Mouse (Mus musculus): ENCODE measurements around the gene Commd9. TPM values are rescaled to one million over a fixed set of nuclear protein-coding genes. Genes with fewer than 3 reads are reported as not detected.
A peak's percentile ranks its signal among the peaks of the same experiment; 100 is the strongest.

Gene Commd9
- polyA plus RNA-seq, 1 experiment: 116 TPM

- TF ChIP-seq CTCF (IDR thresholded peaks at IDR 0.05; ENCODE audit: borderline replicate concordance, insufficient read depth, low read depth, low read length): no peak
- no peak for TF ChIP-seq POLR2A (IDR thresholded peaks at IDR 0.05; ENCODE audit: borderline replicate concordance, insufficient read depth, low read length)
- Histone ChIP-seq H3K27me3 (ENCODE audit: control insufficient read depth, insufficient read depth, low read length) (no peaks in the 10 kb centered on the region), H3K27ac (ENCODE audit: insufficient read depth, low read length) (no peak overlapping the region), H3K4me1 (ENCODE audit: control insufficient read depth, insufficient read depth, low read length) (peaks cover under 1% of the 10 kb centered on the region; the same call in 1 of the 2 replicates), H3K4me3 (replicated peaks; ENCODE audit: insufficient read depth, low read depth, low read length) (no peak overlapping the region)
- no peak for DNase-seq
- WGBS: 78% methylated on average over 10 of the region's 10 CpGs
These were observed 10.6 kb downstream of the Commd9 start for GRCm38 (mm10) chr2:101896425-101897204.

GRCm38 (mm10) chr2:101902196-101902595 is 16.1 kb downstream of the Commd9 start:
- TF ChIP-seq CTCF (IDR thresholded peaks at IDR 0.05; ENCODE audit: borderline replicate concordance, insufficient read depth, low read depth, low read length): no peak
- no peak for TF ChIP-seq POLR2A (IDR thresholded peaks at IDR 0.05; ENCODE audit: borderline replicate concordance, insufficient read depth, low read length)
- WGBS: 43% methylated on average over 4 of the region's 4 CpGs
- H3K27ac ChIP-seq (ENCODE audit: insufficient read depth, low read length): no peak overlapping the region

DNA sequence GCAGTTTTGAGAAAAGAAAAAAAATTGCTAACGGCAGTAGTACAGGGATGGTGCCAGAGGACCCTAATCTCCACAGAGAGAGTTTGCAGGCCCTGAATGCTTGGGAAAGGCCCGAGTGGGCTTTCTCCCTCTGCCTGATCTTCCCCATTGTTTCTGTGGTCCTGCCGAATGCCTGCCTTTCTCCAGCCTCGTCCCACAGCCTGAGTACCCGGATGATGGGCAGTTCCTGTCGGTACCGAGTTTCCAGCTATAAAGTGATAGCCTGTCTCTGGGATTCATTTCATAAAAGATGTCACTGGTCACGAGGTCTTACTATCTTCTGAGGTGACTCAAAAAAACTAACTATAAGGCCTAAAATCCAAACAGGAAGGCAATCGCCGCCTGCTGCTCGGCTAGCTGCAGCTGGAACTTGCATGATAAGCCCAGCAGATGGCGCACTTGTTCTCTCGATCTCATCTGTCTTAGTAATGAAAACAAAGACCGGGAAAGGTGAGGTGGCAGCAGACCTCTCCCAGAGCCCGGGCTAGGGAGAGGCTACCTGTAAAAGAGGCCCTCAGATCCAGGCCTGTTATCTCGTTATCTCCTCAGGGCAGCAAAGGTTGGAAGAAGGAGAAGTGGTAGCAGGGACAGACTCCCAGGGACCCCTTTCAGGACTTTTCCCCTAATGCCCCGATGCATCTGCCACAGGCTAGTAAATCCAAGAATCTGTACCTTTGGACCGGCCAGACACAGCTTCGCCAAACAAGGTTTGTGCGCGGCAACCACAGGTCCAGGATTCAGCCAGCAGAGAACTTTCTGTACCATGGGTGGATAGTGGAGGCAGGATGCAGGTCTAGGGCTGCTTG is 19.7 kb downstream of the Commd9 start:
- TF ChIP-seq CTCF (IDR thresholded peaks at IDR 0.05; ENCODE audit: borderline replicate concordance, insufficient read depth, low read depth, low read length) (peak; percentile 91), POLR2A (IDR thresholded peaks at IDR 0.05; ENCODE audit: borderline replicate concordance, insufficient read depth, low read length) (peak; percentile 21; the same call in 1 of the 2 replicates)
- H3K27ac ChIP-seq (ENCODE audit: insufficient read depth, low read length): peak overlapping the region; percentile 81
- no peaks in the 10 kb centered on the region for H3K27me3 ChIP-seq (ENCODE audit: control insufficient read depth, insufficient read depth, low read length)
- H3K4me1 ChIP-seq (ENCODE audit: control insufficient read depth, insufficient read depth, low read length): peaks cover 49% of the 10 kb centered on the region
- 14% methylated on average over 21 of the region's 21 CpGs for WGBS
- DNase-seq: peak; percentile 87 to 92
- no peak overlapping the region for H3K4me3 ChIP-seq (replicated peaks; ENCODE audit: insufficient read depth, low read depth, low read length)

More at GRCm38 (mm10) chr2:101902196-101902595, 16.1 kb downstream of the Commd9 start:
- DNase-seq: peak; percentile 46 to 62
- peaks cover 17% of the 10 kb centered on the region for H3K4me1 ChIP-seq (ENCODE audit: control insufficient read depth, insufficient read depth, low read length)
- H3K27me3 ChIP-seq (ENCODE audit: control insufficient read depth, insufficient read depth, low read length): no peaks in the 10 kb centered on the region
- H3K4me3 ChIP-seq (replicated peaks; ENCODE audit: insufficient read depth, low read depth, low read length): no peak overlapping the region

GRCm38 (mm10) chr2:101906379-101906690 is 20.3 kb downstream of the Commd9 start:
- Histone ChIP-seq H3K4me1 (ENCODE audit: control insufficient read depth, insufficient read depth, low read length) (peaks cover 51% of the 10 kb centered on the region), H3K27ac (ENCODE audit: insufficient read depth, low read length) (peak overlapping the region; percentile 81), H3K4me3 (replicated peaks; ENCODE audit: insufficient read depth, low read depth, low read length) (no peak overlapping the region), H3K27me3 (ENCODE audit: control insufficient read depth, insufficient read depth, low read length) (no peaks in the 10 kb centered on the region)
- peak; percentile 46 to 64 for DNase-seq
- 34% methylated on average over 5 of the region's 5 CpGs for WGBS
- TF ChIP-seq POLR2A (IDR thresholded peaks at IDR 0.05; ENCODE audit: borderline replicate concordance, insufficient read depth, low read length) (no peak), CTCF (IDR thresholded peaks at IDR 0.05; ENCODE audit: borderline replicate concordance, insufficient read depth, low read depth, low read length) (no peak)

DNA sequence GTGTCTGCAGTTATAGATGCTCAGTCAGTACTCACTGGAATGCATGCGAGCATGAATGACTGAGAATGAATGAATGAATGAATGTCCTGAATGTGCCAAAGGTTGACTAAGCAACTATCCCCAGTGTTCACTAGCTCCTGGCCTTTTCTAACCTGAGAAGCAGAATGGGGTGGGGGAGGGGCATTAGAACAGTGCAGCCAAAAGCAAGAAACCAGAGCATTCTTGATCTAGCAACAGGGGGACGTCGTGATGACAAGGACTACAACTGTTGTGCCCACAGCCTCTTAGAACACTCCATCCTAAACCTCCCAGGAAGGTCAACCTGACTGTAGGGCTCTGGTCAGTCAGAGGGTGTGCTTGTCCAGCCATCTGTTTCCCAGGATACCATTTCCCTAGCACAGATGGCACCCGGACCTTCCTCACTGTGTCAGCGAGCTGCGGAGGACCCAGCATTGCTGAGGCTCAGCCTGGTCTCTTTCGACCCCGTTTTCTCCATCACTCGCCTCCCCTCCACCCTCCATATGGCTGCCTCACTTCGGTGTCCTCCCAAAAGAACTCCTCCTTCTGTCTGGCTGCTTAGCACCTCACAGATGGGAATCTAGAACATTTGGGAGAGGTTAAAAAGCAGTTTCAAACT is 21.5 kb downstream of the Commd9 start:
- peak overlapping the region; percentile 97 for H3K27ac ChIP-seq (ENCODE audit: insufficient read depth, low read length)
- no peaks in the 10 kb centered on the region for H3K27me3 ChIP-seq (ENCODE audit: control insufficient read depth, insufficient read depth, low read length)
- TF ChIP-seq POLR2A (IDR thresholded peaks at IDR 0.05; ENCODE audit: borderline replicate concordance, insufficient read depth, low read length) (peak; percentile 34; the same call in 1 of the 2 replicates), CTCF (IDR thresholded peaks at IDR 0.05; ENCODE audit: borderline replicate concordance, insufficient read depth, low read depth, low read length) (no peak; the same call in 1 of the 2 replicates)
- peaks cover 44% of the 10 kb centered on the region for H3K4me1 ChIP-seq (ENCODE audit: control insufficient read depth, insufficient read depth, low read length)
- no peak overlapping the region for H3K4me3 ChIP-seq (replicated peaks; ENCODE audit: insufficient read depth, low read depth, low read length)
- DNase-seq: peak; percentile 93 to 98
- 14% methylated on average over 10 of the region's 10 CpGs for WGBS

- WGBS: 77% methylated on average over 13 of the region's 13 CpGs
- TF ChIP-seq CTCF (IDR thresholded peaks at IDR 0.05; ENCODE audit: borderline replicate concordance, insufficient read depth, low read depth, low read length): no peak
- no peak for TF ChIP-seq POLR2A (IDR thresholded peaks at IDR 0.05; ENCODE audit: borderline replicate concordance, insufficient read depth, low read length)
- H3K4me1 ChIP-seq (ENCODE audit: control insufficient read depth, insufficient read depth, low read length): peaks cover 44% of the 10 kb centered on the region
- peak in 1 of 2 experiments; percentile 33 for DNase-seq
- H3K27ac ChIP-seq (ENCODE audit: insufficient read depth, low read length): peak overlapping the region; percentile 97
- H3K4me3 ChIP-seq (replicated peaks; ENCODE audit: insufficient read depth, low read depth, low read length): no peak overlapping the region
- no peaks in the 10 kb centered on the region for H3K27me3 ChIP-seq (ENCODE audit: control insufficient read depth, insufficient read depth, low read length)
These were observed 22.7 kb downstream of the Commd9 start for GRCm38 (mm10) chr2:101908773-101909172.

GRCm38 (mm10) chr2:101909326-101910080 is 23.5 kb downstream of the Commd9 start:
- Histone ChIP-seq H3K27me3 (ENCODE audit: control insufficient read depth, insufficient read depth, low read length) (no peaks in the 10 kb centered on the region), H3K4me1 (ENCODE audit: control insufficient read depth, insufficient read depth, low read length) (peaks cover 44% of the 10 kb centered on the region), H3K4me3 (replicated peaks; ENCODE audit: insufficient read depth, low read depth, low read length) (no peak overlapping the region), H3K27ac (ENCODE audit: insufficient read depth, low read length) (peak overlapping the region; percentile 97)
- DNase-seq: peak; percentile 88 to 94
- no peak for TF ChIP-seq POLR2A (IDR thresholded peaks at IDR 0.05; ENCODE audit: borderline replicate concordance, insufficient read depth, low read length)
- no peak for TF ChIP-seq CTCF (IDR thresholded peaks at IDR 0.05; ENCODE audit: borderline replicate concordance, insufficient read depth, low read depth, low read length)
- 33% methylated on average over 15 of the region's 15 CpGs for WGBS
